Mouse (Mus musculus) MEL (cell line): ENCODE measurements around the gene Lsp1. TPM values are rescaled to one million over a fixed set of nuclear protein-coding genes. Genes with fewer than 3 reads are reported as not detected.

Experiments
- DNase-seq: peaks from one replicate; pipeline ENCODE4 v3.0.0; 2011; ENCODE audit warnings: low read depth, low spot score
- H3K27ac ChIP-seq: 2 replicates; pipeline ENCODE4 v1.5.1; 2012; ENCODE audit warnings: low read depth, mild to moderate bottlenecking, control low read depth, low read length, moderate library complexity; ENCODE audit not compliant: control insufficient read depth
- H3K27me3 ChIP-seq, 2 experiments: fragments of 150-350 bp in 1 of 2; sonication (generic) in 1 of 2; 2 replicates each; pipeline ENCODE4 v1.6.1; 2012; ENCODE audit warnings: low read length in 2 of 2, mild to moderate bottlenecking in 2 of 2, improper control_type of control experiment in 1 of 2, moderate library complexity in 1 of 2; ENCODE audit not compliant: insufficient read depth in 2 of 2, control insufficient read depth in 1 of 2
- H3K36me3 ChIP-seq, 2 experiments: 2 replicates each; pipeline ENCODE4 v1.6.1; 2012 to 2014; ENCODE audit warnings: low read length in 2 of 2, improper control_type of control experiment in 1 of 2, inconsistent platforms in 1 of 2, mild to moderate bottlenecking in 1 of 2; ENCODE audit not compliant: insufficient read depth in 2 of 2, control insufficient read depth in 1 of 2
- H3K4me1 ChIP-seq, 2 experiments: fragments of 150-350 bp in 1 of 2; sonication (generic) in 1 of 2; 2 replicates each; pipeline ENCODE4 v1.6.1; 2012; ENCODE audit warnings: low read length in 2 of 2, improper control_type of control experiment in 1 of 2, mild to moderate bottlenecking in 1 of 2; ENCODE audit not compliant: insufficient read depth in 2 of 2, control insufficient read depth in 1 of 2
- H3K4me3 ChIP-seq, 2 experiments: fragments of 150-350 bp in 1 of 2; sonication (generic) in 1 of 2; 2 replicates each; pipeline ENCODE4 v1.5.1; 2012; ENCODE audit warnings: low read depth in 2 of 2, low read length in 2 of 2, mild to moderate bottlenecking in 2 of 2, moderate library complexity in 2 of 2, control low read depth in 1 of 2, improper control_type of control experiment in 1 of 2; ENCODE audit not compliant: control insufficient read depth in 1 of 2, insufficient read depth in 1 of 2
- H3K79me2 ChIP-seq: 2 replicates; pipeline ENCODE4 v1.6.1; 2012; ENCODE audit warnings: mild to moderate bottlenecking, low read length, moderate library complexity; ENCODE audit not compliant: control insufficient read depth, poor library complexity, insufficient read depth
- H3K9ac ChIP-seq: 2 replicates; pipeline ENCODE4 v1.6.1; 2012; ENCODE audit warnings: low read depth, mild to moderate bottlenecking, control low read depth, low read length, moderate library complexity; ENCODE audit not compliant: control insufficient read depth, poor library complexity, severe bottlenecking
- H3K9me3 ChIP-seq: fragments of 150-350 bp; sonication (generic); replicated peaks from 2 replicates; pipeline ENCODE4 v1.6.1; 2012; ENCODE audit warnings: mild to moderate bottlenecking, low read length, improper control_type of control experiment, moderate library complexity; ENCODE audit not compliant: insufficient read depth
- BHLHE40 ChIP-seq: IDR thresholded peaks from 2 replicates; pipeline ENCODE4 v1.6.1; 2012; ENCODE audit warnings: low read depth, mild to moderate bottlenecking, inconsistent platforms, low read length, improper control_type of control experiment, borderline replicate concordance
- ELF1 ChIP-seq: IDR thresholded peaks from 2 replicates; pipeline ENCODE4 v1.6.1; 2014; ENCODE audit warnings: low read depth, mild to moderate bottlenecking, inconsistent platforms, low read length, improper control_type of control experiment, moderate library complexity
- GABPA ChIP-seq: IDR thresholded peaks from 2 replicates; pipeline ENCODE4 v1.6.1; 2012; ENCODE audit warnings: low read depth, mild to moderate bottlenecking, inconsistent platforms, low read length, improper control_type of control experiment, moderate library complexity
- GATA1 ChIP-seq: IDR thresholded peaks from 2 replicates; pipeline ENCODE4 v1.6.1; 2011; ENCODE audit warnings: low read depth, low read length, improper control_type of control experiment
- JUND ChIP-seq: IDR thresholded peaks from 2 replicates; pipeline ENCODE4 v1.6.1; 2011; ENCODE audit warnings: low read depth, mild to moderate bottlenecking, improper control_type of control experiment, low read length
- MAX ChIP-seq: IDR thresholded peaks from 2 replicates; pipeline ENCODE4 v1.6.1; 2011; ENCODE audit warnings: low read length, improper control_type of control experiment
- MXI1 ChIP-seq: IDR thresholded peaks from 2 replicates; pipeline ENCODE4 v1.6.1; 2011; ENCODE audit warnings: mild to moderate bottlenecking, low read depth, low read length, improper control_type of control experiment
- MYB ChIP-seq: IDR thresholded peaks from 2 replicates; pipeline ENCODE4 v1.6.1; 2011; ENCODE audit warnings: mild to moderate bottlenecking, low read depth, low read length, improper control_type of control experiment
- MYC ChIP-seq: IDR thresholded peaks from 2 replicates; pipeline ENCODE4 v1.6.1; 2011; ENCODE audit warnings: low read depth, mild to moderate bottlenecking, low read length, improper control_type of control experiment, moderate library complexity
- NRF1 ChIP-seq: IDR thresholded peaks from 2 replicates; pipeline ENCODE4 v1.6.1; 2014; ENCODE audit warnings: low read depth, mild to moderate bottlenecking, inconsistent platforms, low read length, improper control_type of control experiment, moderate library complexity; ENCODE audit not compliant: poor library complexity, insufficient read depth, severe bottlenecking
- POLR2A ChIP-seq, 2 experiments: IDR thresholded peaks; 2 replicates each; pipeline ENCODE4 v1.6.1; 2011 to 2012; ENCODE audit warnings: low read length in 2 of 2, mild to moderate bottlenecking in 2 of 2, control low read depth in 1 of 2, improper control_type of control experiment in 1 of 2, low read depth in 1 of 2, moderate library complexity in 1 of 2; ENCODE audit not compliant: control insufficient read depth in 1 of 2, insufficient read depth in 1 of 2, poor library complexity in 1 of 2
- RAD21 ChIP-seq: IDR thresholded peaks from 2 replicates; pipeline ENCODE4 v1.6.1; 2011; ENCODE audit warnings: mild to moderate bottlenecking, low read depth, low read length, improper control_type of control experiment
- SMC3 ChIP-seq: IDR thresholded peaks from 2 replicates; pipeline ENCODE4 v1.6.1; 2011; ENCODE audit warnings: low read depth, low read length, improper control_type of control experiment
- TAL1 ChIP-seq: IDR thresholded peaks from 2 replicates; pipeline ENCODE4 v1.6.1; 2012; ENCODE audit warnings: mild to moderate bottlenecking, inconsistent platforms, low read length, moderate library complexity, mixed read lengths
- TCF12 ChIP-seq: IDR thresholded peaks from 2 replicates; pipeline ENCODE4 v1.6.1; 2014; ENCODE audit warnings: low read depth, mild to moderate bottlenecking, inconsistent platforms, low read length, improper control_type of control experiment, moderate library complexity
- USF1 ChIP-seq: IDR thresholded peaks from 2 replicates; pipeline ENCODE4 v1.6.1; 2014; ENCODE audit warnings: low read depth, mild to moderate bottlenecking, inconsistent platforms, low read length, improper control_type of control experiment, moderate library complexity
- USF2 ChIP-seq, 2 experiments: IDR thresholded peaks; 2 replicates each; pipeline ENCODE4 v1.6.1; 2011 to 2012; ENCODE audit warnings: improper control_type of control experiment in 2 of 2, low read length in 2 of 2, borderline replicate concordance in 1 of 2, inconsistent platforms in 1 of 2, low read depth in 1 of 2, mild to moderate bottlenecking in 1 of 2; ENCODE audit not compliant: insufficient read depth in 1 of 2
- ZKSCAN1 ChIP-seq: IDR thresholded peaks from 2 replicates; pipeline ENCODE4 v1.6.1; 2012; ENCODE audit warnings: low read depth, mild to moderate bottlenecking, inconsistent platforms, low read length, improper control_type of control experiment, moderate library complexity
- polyA plus RNA-seq, 2 experiments: library from polyadenylated mRNA; stranded (reverse) in 1 of 2; unstranded in 1 of 2; fragments of >175 nt in 1 of 2; fragments of >200 nt in 1 of 2; gene quantifications; 2 replicates each; pipeline versions ENCODE4 v1.2.1 to v1.2.4; 2012; ENCODE audit warnings: low replicate concordance in 2 of 2, low read depth in 1 of 2; ENCODE audit not compliant: insufficient read length in 2 of 2, insufficient read depth in 1 of 2, missing spikeins in 1 of 2
- total RNA-seq: library from RNA; depleted of rRNA; stranded (reverse); fragments of 300-350 nt; gene quantifications from 2 replicates; pipeline ENCODE4 v1.2.3, GENCODE M21; 2012

The Lsp1 gene
- total and polyA plus RNA-seq, 3 experiments, result not detected

GRCm38 (mm10) chr7:142474799-142475198 is 14.2 kb downstream of the Lsp1 start:
- H3K27me3 ChIP-seq, result peaks cover 0 to 5% of the 10 kb centered on the region in 2 experiments
- H3K4me3 ChIP-seq, result no peak overlapping the region
- H3K9me3 ChIP-seq, result no peaks in the 10 kb centered on the region
- H3K9ac ChIP-seq, result no peak overlapping the region
- no peak for DNase-seq
- H3K4me1 ChIP-seq, result no peaks in the 10 kb centered on the region
- no peak overlapping the region for H3K27ac ChIP-seq
- no peak for TF ChIP-seq POLR2A (IDR thresholded peaks at IDR 0.05; ENCODE audit: control insufficient read depth in 1 of 2, insufficient read depth in 1 of 2, low read depth in 1 of 2, low read length in 2 of 2, poor library complexity in 1 of 2)
- no peak for TF ChIP-seq ELF1
- no peak for TF ChIP-seq GABPA
- TF ChIP-seq MYC, result no peak
- TF ChIP-seq TAL1, result no peak
- no peaks in the 10 kb centered on the region for H3K36me3 ChIP-seq
- no peaks in the 10 kb centered on the region for H3K79me2 ChIP-seq

GRCm38 (mm10) chr7:142475641-142476040 is 15.0 kb downstream of the Lsp1 start:
- Histone ChIP-seq H3K4me3 (no peak overlapping the region), H3K36me3 (no peaks in the 10 kb centered on the region)

GRCm38 (mm10) chr7:142476271-142476670 is 15.7 kb downstream of the Lsp1 start:
- TF ChIP-seq MYB (no peak), ELF1 (no peak), MYC (no peak), USF1 (no peak), NRF1 (no peak), MAX (no peak), GABPA (no peak), RAD21 (no peak), GATA1 (no peak), ZKSCAN1 (no peak), SMC3 (no peak), MXI1 (no peak), BHLHE40 (no peak), USF2 (IDR thresholded peaks at IDR 0.05; ENCODE audit: borderline replicate concordance in 1 of 2, insufficient read depth in 1 of 2, low read depth in 1 of 2, low read length in 2 of 2) (no peak)
- TF ChIP-seq, all 39 proteins: peak for 0
- Histone ChIP-seq H3K4me3 (no peak overlapping the region), H3K27me3 (peaks cover 0 to 2% of the 10 kb centered on the region in 2 experiments), H3K27ac (no peak overlapping the region), H3K9ac (no peak overlapping the region), H3K9me3 (no peaks in the 10 kb centered on the region), H3K36me3 (no peaks in the 10 kb centered on the region), H3K79me2 (no peaks in the 10 kb centered on the region), H3K4me1 (no peaks in the 10 kb centered on the region)
- DNase-seq, result no peak

More at GRCm38 (mm10) chr7:142475641-142476040, 15.0 kb downstream of the Lsp1 start:
- Histone ChIP-seq H3K9ac (no peak overlapping the region), H3K27ac (no peak overlapping the region), H3K27me3 (peaks cover 0 to 3% of the 10 kb centered on the region in 2 experiments), H3K79me2 (no peaks in the 10 kb centered on the region), H3K9me3 (no peaks in the 10 kb centered on the region), H3K4me1 (no peaks in the 10 kb centered on the region)
- TF ChIP-seq NRF1 (no peak), TCF12 (no peak), JUND (no peak)
- no peak for DNase-seq
